Mouse (Mus musculus): ENCODE data around the gene Trim40. TPM values are rescaled to one million over a fixed set of nuclear protein-coding genes. Genes with fewer than 3 reads are reported as not detected.
"Not testable (repeated sequence)": the region's sequence is repeated elsewhere in the genome, so short reads cannot be mapped to it uniquely, and the experiment has no call there.

The Trim40 gene
- polyA plus RNA-seq, 1 experiment from 2014 or later = not detected

DNA sequence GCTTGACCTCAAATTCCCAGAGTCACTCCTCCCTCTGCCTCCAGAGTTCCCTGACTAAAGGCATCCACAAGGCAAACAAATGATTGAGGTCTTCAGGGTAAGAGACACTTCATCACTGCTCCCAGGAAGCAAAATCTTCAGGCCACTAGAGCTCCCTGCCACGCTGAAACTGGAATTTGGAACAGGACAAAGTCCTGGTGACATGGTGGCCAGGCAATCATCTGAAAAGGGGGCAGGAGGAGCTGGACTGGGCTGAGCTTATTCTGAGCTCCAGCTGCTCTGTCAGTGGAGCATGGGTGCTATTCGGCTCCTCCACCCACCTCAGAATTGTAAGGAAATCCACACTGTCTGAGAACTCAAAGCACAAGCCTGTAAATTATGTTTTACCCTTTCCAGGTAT is 22.1 kb upstream of the Trim40 start:
- no peaks in the 10 kb centered on the region for H3K36me3 ChIP-seq
- no peaks in the 10 kb centered on the region for H3K27me3 ChIP-seq
- no peak for ATAC-seq (ENCODE audit: low FRiP score)
- no peaks in the 10 kb centered on the region for H3K4me1 ChIP-seq
- H3K9ac ChIP-seq = no peak overlapping the region
- no peak overlapping the region for H3K4me2 ChIP-seq (replicated peaks)
- H3K4me3 ChIP-seq = no peak overlapping the region
- no peak overlapping the region for H3K27ac ChIP-seq
- no peaks in the 10 kb centered on the region for H3K9me3 ChIP-seq (replicated peaks)
- 77% methylated on average over 2 of the region's 2 CpGs for WGBS

- ATAC-seq (ENCODE audit: low FRiP score) = no peak
- Histone ChIP-seq H3K27ac (no peak overlapping the region), H3K27me3 (no peaks in the 10 kb centered on the region), H3K4me1 (no peaks in the 10 kb centered on the region), H3K9me3 (replicated peaks) (no peaks in the 10 kb centered on the region), H3K4me3 (no peak overlapping the region), H3K36me3 (no peaks in the 10 kb centered on the region), H3K9ac (no peak overlapping the region), H3K4me2 (replicated peaks) (no peak overlapping the region)
- WGBS = 63% methylated on average over 4 of the region's 4 CpGs
Measured at GRCm38 (mm10) chr17:36909802-36910201, 19.9 kb upstream of the Trim40 start.

- no peak overlapping the region for H3K27ac ChIP-seq
- no peak overlapping the region for H3K4me2 ChIP-seq (replicated peaks)
- H3K4me3 ChIP-seq = no peak overlapping the region
- no peak for ATAC-seq (ENCODE audit: low FRiP score)
- no peak overlapping the region for H3K9ac ChIP-seq
- H3K36me3 ChIP-seq = no peaks in the 10 kb centered on the region
- no peaks in the 10 kb centered on the region for H3K9me3 ChIP-seq (replicated peaks)
- no peaks in the 10 kb centered on the region for H3K4me1 ChIP-seq
- WGBS = 46% methylated on average over 1 of the region's 1 CpGs
- H3K27me3 ChIP-seq = no peaks in the 10 kb centered on the region
Measured at GRCm38 (mm10) chr17:36908235-36908634, 18.3 kb upstream of the Trim40 start.

GRCm38 (mm10) chr17:36903651-36904050 is 13.7 kb upstream of the Trim40 start:
- no peak overlapping the region for H3K9ac ChIP-seq

GRCm38 (mm10) chr17:36900691-36901090 is 10.8 kb upstream of the Trim40 start:
- no peak overlapping the region for H3K27ac ChIP-seq
- no peak overlapping the region for H3K4me2 ChIP-seq (replicated peaks)
- no peaks in the 10 kb centered on the region for H3K27me3 ChIP-seq
- no peak for ATAC-seq (ENCODE audit: low FRiP score)
- no peaks in the 10 kb centered on the region for H3K4me1 ChIP-seq
- no peak overlapping the region for H3K9ac ChIP-seq
- WGBS = 50% methylated on average over 1 of the region's 1 CpGs
- H3K9me3 ChIP-seq (replicated peaks) = no peaks in the 10 kb centered on the region
- H3K36me3 ChIP-seq = no peaks in the 10 kb centered on the region
- no peak overlapping the region for H3K4me3 ChIP-seq

More at GRCm38 (mm10) chr17:36903651-36904050, 13.7 kb upstream of the Trim40 start:
- Histone ChIP-seq H3K27me3 (no peaks in the 10 kb centered on the region), H3K36me3 (no peaks in the 10 kb centered on the region), H3K9me3 (replicated peaks) (no peaks in the 10 kb centered on the region), H3K4me1 (no peaks in the 10 kb centered on the region), H3K4me2 (replicated peaks) (no peak overlapping the region), H3K27ac (no peak overlapping the region), H3K4me3 (no peak overlapping the region)
- ATAC-seq (ENCODE audit: low FRiP score) = no peak
- 81% methylated on average over 3 of the region's 3 CpGs for WGBS

GRCm38 (mm10) chr17:36900001-36900400 is 10.1 kb upstream of the Trim40 start:
- no peaks in the 10 kb centered on the region for H3K27me3 ChIP-seq
- H3K9ac ChIP-seq = no peak overlapping the region
- H3K9me3 ChIP-seq (replicated peaks) = no peaks in the 10 kb centered on the region
- no peak for ATAC-seq (ENCODE audit: low FRiP score)
- H3K4me1 ChIP-seq = no peaks in the 10 kb centered on the region
- H3K4me3 ChIP-seq = no peak overlapping the region
- 90% methylated on average over 5 of the region's 5 CpGs for WGBS
- no peak overlapping the region for H3K27ac ChIP-seq
- H3K36me3 ChIP-seq = no peaks in the 10 kb centered on the region
- no peak overlapping the region for H3K4me2 ChIP-seq (replicated peaks)

DNA sequence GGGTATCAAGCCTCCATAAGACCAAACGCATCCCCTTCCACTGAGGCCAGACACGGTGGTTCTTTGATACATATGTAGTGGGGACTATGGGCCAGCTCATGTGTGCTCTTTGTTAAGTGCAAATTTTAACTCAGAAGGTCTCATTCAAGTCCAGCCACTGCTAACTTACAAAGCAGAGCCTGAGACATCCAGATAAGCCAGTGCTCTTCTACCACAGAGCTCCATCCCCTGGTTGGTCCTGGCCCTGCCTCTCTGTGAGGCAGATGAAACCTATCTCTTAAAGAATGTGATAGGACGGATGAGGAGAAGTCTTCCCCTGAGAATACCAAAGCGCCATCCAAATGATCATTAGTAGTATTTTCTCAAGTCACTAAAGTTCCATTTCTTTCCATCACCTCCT is 9.5 kb upstream of the Trim40 start:
- Histone ChIP-seq H3K27me3 (no peaks in the 10 kb centered on the region), H3K27ac (no peak overlapping the region), H3K4me2 (replicated peaks) (no peak overlapping the region), H3K9me3 (replicated peaks) (no peaks in the 10 kb centered on the region), H3K4me3 (no peak overlapping the region), H3K4me1 (no peaks in the 10 kb centered on the region), H3K36me3 (no peaks in the 10 kb centered on the region), H3K9ac (no peak overlapping the region)
- ATAC-seq (ENCODE audit: low FRiP score) = no peak
- 91% methylated on average over 4 of the region's 4 CpGs for WGBS

GRCm38 (mm10) chr17:36897552-36898205 is 7.8 kb upstream of the Trim40 start, which contains the start of gene Trim31:
Gene Trim31 (plus strand): TSS chr17:36898118.
- 73% methylated on average over 6 of the region's 6 CpGs for WGBS
- H3K27ac ChIP-seq = no peak within 1 kb of the TSS
- no peaks in the 10 kb centered on the region for H3K4me1 ChIP-seq
- no peak within 1 kb of the TSS for H3K9ac ChIP-seq
- H3K4me3 ChIP-seq = no peak within 1 kb of the TSS
- H3K4me2 ChIP-seq (replicated peaks) = no peak within 1 kb of the TSS
- no peaks in the 10 kb centered on the region for H3K9me3 ChIP-seq (replicated peaks)
- no peaks in the 10 kb centered on the region for H3K27me3 ChIP-seq
- H3K36me3 ChIP-seq = no peaks in the 10 kb centered on the region
- ATAC-seq (ENCODE audit: low FRiP score) = no peak

- no peak overlapping the region for H3K9ac ChIP-seq
- ATAC-seq (ENCODE audit: low FRiP score) = no peak
- H3K9me3 ChIP-seq (replicated peaks) = no peaks in the 10 kb centered on the region
- no peaks in the 10 kb centered on the region for H3K27me3 ChIP-seq
- H3K4me3 ChIP-seq = no peak overlapping the region
- H3K4me2 ChIP-seq (replicated peaks) = no peak overlapping the region
- H3K27ac ChIP-seq = no peak overlapping the region
- no peaks in the 10 kb centered on the region for H3K4me1 ChIP-seq
- H3K36me3 ChIP-seq = no peaks in the 10 kb centered on the region
Measured at GRCm38 (mm10) chr17:36897065-36897464, 7.1 kb upstream of the Trim40 start.

GRCm38 (mm10) chr17:36896583-36896982 is 6.7 kb upstream of the Trim40 start:
- no peak overlapping the region for H3K9ac ChIP-seq
- no peak overlapping the region for H3K4me2 ChIP-seq (replicated peaks)
- H3K27ac ChIP-seq = no peak overlapping the region
- WGBS = 88% methylated on average over 1 of the region's 1 CpGs
- H3K27me3 ChIP-seq = no peaks in the 10 kb centered on the region
- no peaks in the 10 kb centered on the region for H3K36me3 ChIP-seq
- H3K9me3 ChIP-seq (replicated peaks) = no peaks in the 10 kb centered on the region
- H3K4me3 ChIP-seq = no peak overlapping the region
- H3K4me1 ChIP-seq = no peaks in the 10 kb centered on the region
- no peak for ATAC-seq (ENCODE audit: low FRiP score)

DNA sequence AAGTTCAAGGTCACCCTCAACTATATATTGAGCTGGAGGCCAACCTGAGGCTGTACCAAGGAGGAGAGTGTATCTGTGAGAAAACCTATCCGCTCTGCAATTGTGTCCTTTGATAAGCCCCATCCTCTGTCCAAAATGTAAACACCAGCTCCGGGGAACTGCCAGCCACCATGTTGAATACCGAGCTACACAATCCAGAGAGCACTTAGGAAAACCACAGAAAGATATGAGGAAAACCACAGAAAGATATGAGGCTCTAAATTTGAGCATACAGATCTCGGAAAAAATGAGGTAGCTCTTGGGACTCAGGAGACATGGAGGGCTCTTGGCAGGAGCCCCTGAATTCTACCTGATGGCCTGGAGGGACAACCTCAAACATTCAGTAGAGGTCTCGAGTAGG is 3.5 kb upstream of the Trim40 start:
- Histone ChIP-seq H3K4me2 (replicated peaks) (no peak overlapping the region), H3K27ac (no peak overlapping the region), H3K4me3 (no peak overlapping the region), H3K4me1 (no peaks in the 10 kb centered on the region), H3K9ac (no peak overlapping the region), H3K27me3 (0 out of 2 replicates have a peak, but pooled peaks cover 5% of the 10 kb centered on the region), H3K36me3 (no peaks in the 10 kb centered on the region), H3K9me3 (replicated peaks) (no peaks in the 10 kb centered on the region)
- WGBS = 78% methylated on average over 5 of the region's 5 CpGs
- no peak for ATAC-seq (ENCODE audit: low FRiP score)

DNA sequence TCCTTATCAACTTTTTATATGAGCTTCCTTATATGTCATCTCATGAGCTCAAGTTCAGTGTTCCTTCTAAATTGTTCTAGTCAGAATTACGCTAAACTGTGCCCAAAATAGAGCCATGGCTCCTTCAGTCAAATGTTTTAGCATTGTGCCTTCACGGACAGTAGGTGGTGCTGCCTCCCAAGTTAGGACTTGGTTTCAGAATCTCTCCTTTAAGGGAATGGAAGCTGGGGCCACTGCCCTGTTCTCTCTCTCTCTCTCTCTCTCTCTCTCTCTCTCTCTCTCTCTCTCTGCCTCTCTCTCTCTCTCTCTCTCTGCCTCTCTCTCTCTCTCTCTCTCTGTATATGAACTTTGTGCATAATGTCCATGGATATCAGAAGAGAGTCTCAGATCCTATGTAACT is 2.4 kb upstream of the Trim40 start:
- H3K4me2 ChIP-seq (replicated peaks) = no peak overlapping the region
- 0 out of 2 replicates have a peak, but pooled peaks cover 5% of the 10 kb centered on the region for H3K27me3 ChIP-seq
- H3K36me3 ChIP-seq = no peaks in the 10 kb centered on the region
- H3K27ac ChIP-seq = no peak overlapping the region
- H3K4me1 ChIP-seq = no peaks in the 10 kb centered on the region
- 9% methylated on average over 2 of the region's 2 CpGs for WGBS
- no peak overlapping the region for H3K9ac ChIP-seq
- H3K9me3 ChIP-seq (replicated peaks) = no peaks in the 10 kb centered on the region
- H3K4me3 ChIP-seq = no peak overlapping the region
- no peak for ATAC-seq (ENCODE audit: low FRiP score)

DNA sequence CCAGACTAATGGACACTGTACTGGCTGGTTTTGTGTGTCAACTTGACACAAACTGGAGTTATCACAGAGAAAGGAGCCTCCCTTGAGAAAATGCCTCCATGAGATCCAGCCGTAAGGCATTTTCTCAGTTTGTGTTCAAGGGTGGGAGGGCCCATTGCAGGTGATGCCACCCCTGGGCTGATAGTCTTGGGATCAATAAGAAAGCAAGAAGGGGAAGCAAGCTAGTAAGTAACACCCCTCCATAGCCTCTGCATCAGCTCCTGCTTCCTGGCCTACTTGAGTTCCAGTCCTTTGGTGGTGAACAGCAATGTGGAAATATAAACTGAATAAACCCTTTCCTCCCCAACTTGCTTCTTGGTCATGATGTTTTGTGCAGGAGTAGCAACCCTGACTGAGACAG is 1.6 kb upstream of the Trim40 start:
- 94% methylated on average over 1 of the region's 1 CpGs for WGBS
- not testable (repeated sequence) for H3K4me1 ChIP-seq; H3K27me3 ChIP-seq; H3K9me3 ChIP-seq (replicated peaks); H3K4me2 ChIP-seq (replicated peaks); ATAC-seq (ENCODE audit: low FRiP score); H3K36me3 ChIP-seq; H3K9ac ChIP-seq; H3K27ac ChIP-seq; H3K4me3 ChIP-seq

All from hindbrain, embryonic 12.5 days (tissue).